Mouse (Mus musculus) CH12.LX (cell line): ENCODE data around the gene Dlk1. TPM values are rescaled to one million over a fixed set of nuclear protein-coding genes. Genes with fewer than 3 reads are reported as not detected.

ENCODE experiments used
- DNase-seq: peaks from one replicate; pipeline ENCODE4 v3.0.0-alpha.2; 2013; ENCODE audit errors: extremely low read depth
- H3K27ac ChIP-seq: 2 replicates; pipeline ENCODE4 v1.5.1; 2012; ENCODE audit warnings: low read depth, mild to moderate bottlenecking, control low read depth, moderate library complexity; ENCODE audit not compliant: insufficient read depth
- H3K27me3 ChIP-seq: replicated peaks from 2 replicates; pipeline ENCODE3; 2012; ENCODE audit warnings: inconsistent platforms
- H3K36me3 ChIP-seq, 2 experiments: replicated peaks in 1 of 2; 2 replicates each; pipeline versions ENCODE3 to v1.6.1; 2012; ENCODE audit warnings: inconsistent platforms in 1 of 2, low read length in 1 of 2, mild to moderate bottlenecking in 1 of 2, mixed read lengths in 1 of 2, moderate library complexity in 1 of 2; ENCODE audit not compliant: control insufficient read depth in 1 of 2, insufficient read depth in 1 of 2
- H3K4me1 ChIP-seq, 2 experiments: 2 replicates each; pipeline ENCODE4 v1.6.1; 2012; ENCODE audit warnings: inconsistent platforms in 1 of 2, moderate library complexity in 1 of 2; ENCODE audit not compliant: insufficient read depth in 2 of 2, control insufficient read depth in 1 of 2
- H3K4me2 ChIP-seq: 2 replicates; pipeline ENCODE4 v1.6.1; 2012; ENCODE audit warnings: low read depth, mild to moderate bottlenecking, control low read depth; ENCODE audit not compliant: poor library complexity, insufficient read depth, severe bottlenecking
- H3K4me3 ChIP-seq, 3 experiments: fragments of 150-350 bp in 1 of 3; sonication (generic) in 1 of 3; replicated peaks in 1 of 3; 2 replicates each; pipeline versions ENCODE3 to v1.5.1; 2011 to 2012; ENCODE audit warnings: low read depth in 2 of 3, low read length in 2 of 3, mild to moderate bottlenecking in 2 of 3, moderate library complexity in 2 of 3, control low read depth in 1 of 3, improper control_type of control experiment in 1 of 3, inconsistent platforms in 1 of 3, mixed read lengths in 1 of 3; ENCODE audit not compliant: poor library complexity in 1 of 3
- H3K79me2 ChIP-seq: replicated peaks from 2 replicates; pipeline ENCODE4 v1.6.1; 2012; ENCODE audit warnings: mild to moderate bottlenecking, moderate library complexity; ENCODE audit not compliant: control insufficient read depth, poor library complexity, insufficient read depth, severe bottlenecking; ENCODE audit errors: extremely low read depth
- H3K9ac ChIP-seq: 2 replicates; pipeline ENCODE4 v1.6.1; 2012; ENCODE audit warnings: low read depth, mild to moderate bottlenecking, control low read depth, moderate library complexity; ENCODE audit not compliant: insufficient read depth
- H3K9me3 ChIP-seq: replicated peaks from 2 replicates; pipeline ENCODE3; 2012; ENCODE audit warnings: low read length, inconsistent platforms, mixed read lengths
- BHLHE40 ChIP-seq: IDR thresholded peaks from 2 replicates; pipeline ENCODE4 v1.6.1; 2011; ENCODE audit warnings: mild to moderate bottlenecking, low read depth, low read length, improper control_type of control experiment
- CTCF ChIP-seq, 2 experiments: IDR thresholded peaks in 1 of 2; conservative IDR thresholded peaks in 1 of 2; 2 replicates each; pipeline ENCODE4 v1.5.1; 2011 to 2012; ENCODE audit warnings: low read depth in 2 of 2, low read length in 2 of 2, improper control_type of control experiment in 1 of 2, inconsistent platforms in 1 of 2, mild to moderate bottlenecking in 1 of 2, moderate library complexity in 1 of 2
- E2F4 ChIP-seq: IDR thresholded peaks from 2 replicates; pipeline ENCODE4 v1.6.1; 2011; ENCODE audit warnings: low read depth, low read length, improper control_type of control experiment; ENCODE audit not compliant: insufficient replicate concordance
- GABPA ChIP-seq: IDR thresholded peaks from 2 replicates; pipeline ENCODE4 v1.6.1; 2012; ENCODE audit warnings: low read depth, low read length, improper control_type of control experiment, inconsistent platforms; ENCODE audit not compliant: insufficient replicate concordance
- MEF2A ChIP-seq: IDR thresholded peaks from 2 replicates; pipeline ENCODE4 v1.6.1; 2014; ENCODE audit warnings: low read depth, mild to moderate bottlenecking, inconsistent platforms, low read length, improper control_type of control experiment, borderline replicate concordance
- PAX5 ChIP-seq: IDR thresholded peaks from 2 replicates; pipeline ENCODE4 v1.6.1; 2012; ENCODE audit warnings: low read length, inconsistent platforms, mixed read lengths
- USF1 ChIP-seq: IDR thresholded peaks from 2 replicates; pipeline ENCODE4 v1.6.1; 2014; ENCODE audit warnings: low read depth, mild to moderate bottlenecking, inconsistent platforms, low read length, improper control_type of control experiment
- USF2 ChIP-seq: conservative IDR thresholded peaks from 2 replicates; pipeline ENCODE4 v1.6.1; 2011; ENCODE audit warnings: low read depth, low read length, improper control_type of control experiment
- dilution Hi-C: fragments of 300-500 bp; cut with MboI; formaldehyde crosslinking; loops from 2 replicates; pipeline ENCODE4 v1.14.3; 2020; ENCODE audit warnings: low sequenced_read_pairs; ENCODE audit not compliant: extremely low pct_unique_long_range_greater_than_20kb, extremely low pct_ligation_motif_present
- in situ Hi-C: fragments of 300-500 bp; cut with MboI; formaldehyde crosslinking; loops from 3 replicates; pipeline ENCODE4 v1.14.3; 2019; ENCODE audit warnings: low sequenced_read_pairs, low pct_ligation_motif_present, low pct_unique_long_range_greater_than_20kb, mixed read lengths
- polyA plus RNA-seq: library from polyadenylated mRNA; unstranded; fragments of >175 nt; gene quantifications from 2 replicates; pipeline ENCODE4 v1.2.1, GENCODE M21; 2012; ENCODE audit warnings: low read depth; ENCODE audit not compliant: insufficient read length
- total RNA-seq, 2 experiments: library from RNA; depleted of rRNA; stranded (reverse); fragments of 300-350 nt in 1 of 2; fragments of >200 nt in 1 of 2; gene quantifications; 2 replicates each; pipeline ENCODE4 v1.2.3; 2012 to 2014

The Dlk1 gene
- total and polyA plus RNA-seq, 3 experiments: not detected

- Histone ChIP-seq H3K4me1 (no peaks in the 10 kb centered on the region), H3K9me3 (peaks cover 78% of the 10 kb centered on the region), H3K4me3 (no peak overlapping the region), H3K36me3 (no peaks in the 10 kb centered on the region), H3K9ac (no peak overlapping the region), H3K27me3 (no peaks in the 10 kb centered on the region), H3K4me2 (no peak overlapping the region), H3K27ac (no peak overlapping the region), H3K79me2 (no peaks in the 10 kb centered on the region)
- dilution Hi-C loops (no loop called here), in situ Hi-C loops (no loop called here)
- TF ChIP-seq CTCF (conservative IDR thresholded peaks at IDR 0.05 in 1 of 2, IDR thresholded peaks at IDR 0.05 in 1 of 2; ENCODE audit: low read depth in 2 of 2, low read length in 2 of 2) (no peak), USF1 (no peak), PAX5 (no peak)
- DNase-seq: no peak
These were observed 41.9 kb upstream of the Dlk1 start for GRCm38 (mm10) chr12:109410723-109411122.

- Histone ChIP-seq H3K4me2 (no peak overlapping the region), H3K36me3 (no peaks in the 10 kb centered on the region), H3K27me3 (no peaks in the 10 kb centered on the region), H3K27ac (no peak overlapping the region), H3K9ac (no peak overlapping the region), H3K9me3 (peaks cover 81% of the 10 kb centered on the region), H3K4me1 (no peaks in the 10 kb centered on the region), H3K4me3 (no peak overlapping the region), H3K79me2 (no peaks in the 10 kb centered on the region)
- no peak for TF ChIP-seq MEF2A
- no peak for TF ChIP-seq GABPA
- in situ Hi-C loops (no loop called here), dilution Hi-C loops (no loop called here)
- DNase-seq: no peak
These were observed 41.2 kb upstream of the Dlk1 start for GRCm38 (mm10) chr12:109411172-109412070.

- Histone ChIP-seq H3K9ac (no peak overlapping the region), H3K4me2 (no peak overlapping the region), H3K79me2 (no peaks in the 10 kb centered on the region)
- dilution Hi-C loops: no loop called here
- TF ChIP-seq CTCF (conservative IDR thresholded peaks at IDR 0.05 in 1 of 2, IDR thresholded peaks at IDR 0.05 in 1 of 2; ENCODE audit: low read depth in 2 of 2, low read length in 2 of 2): no peak
- TF ChIP-seq E2F4: no peak
- TF ChIP-seq USF2: no peak
- no peak for TF ChIP-seq BHLHE40
- TF ChIP-seq, all 38 proteins: peak for 0
- Histone ChIP-seq H3K9me3 (peaks cover 87% of the 10 kb centered on the region), H3K4me1 (no peaks in the 10 kb centered on the region), H3K4me3 (no peak overlapping the region), H3K27ac (no peak overlapping the region), H3K36me3 (no peaks in the 10 kb centered on the region), H3K27me3 (no peaks in the 10 kb centered on the region)
- in situ Hi-C loops: no loop called here
- DNase-seq: no peak
These were observed 40.6 kb upstream of the Dlk1 start for GRCm38 (mm10) chr12:109412071-109412440.
